Mouse (Mus musculus): ENCODE results near the gene Ndufc2. TPM values are rescaled to one million over a fixed set of nuclear protein-coding genes. Genes with fewer than 3 reads are reported as not detected.

Ndufc2 gene
- polyA plus RNA-seq, 1 experiment, result 46.2 TPM

DNA sequence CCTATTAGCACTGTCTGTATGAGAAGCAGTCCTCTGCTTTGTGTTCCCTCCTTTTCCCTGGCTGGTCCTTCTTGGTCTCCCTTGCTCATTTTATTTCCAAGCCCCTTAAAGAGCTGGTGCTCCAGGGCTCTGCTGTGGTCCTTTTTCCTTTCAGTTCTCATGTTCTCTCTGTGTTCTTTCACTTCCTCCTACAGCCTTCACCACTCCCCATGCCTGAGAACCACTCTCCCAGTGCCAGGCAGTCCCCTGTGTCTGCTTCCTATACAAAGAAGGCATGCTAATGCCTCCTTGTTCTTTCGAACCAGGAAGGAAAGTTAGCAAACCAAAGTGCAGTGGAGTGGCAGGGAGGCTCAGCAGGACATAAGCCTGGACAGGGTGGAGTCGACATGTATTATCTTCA is 23.9 kb upstream of the Ndufc2 start:
- H3K27me3 ChIP-seq (ENCODE audit: control insufficient read depth, insufficient read depth, low read length), result no peaks in the 10 kb centered on the region
- no peak overlapping the region for H3K4me3 ChIP-seq (ENCODE audit: control insufficient read depth, low read depth, low read length)
- peaks cover 1% of the 10 kb centered on the region for H3K4me1 ChIP-seq (ENCODE audit: control insufficient read depth, insufficient read depth, low read length)
- TF ChIP-seq POLR2A (IDR thresholded peaks at IDR 0.05; ENCODE audit: control insufficient read depth, low read depth, low read length) (no peak), CTCF (IDR thresholded peaks at IDR 0.05; ENCODE audit: control insufficient read depth, insufficient read depth, insufficient replicate concordance, low read depth, low read length) (no peak)
- H3K36me3 ChIP-seq (ENCODE audit: control insufficient read depth, insufficient read depth, low read length), result peaks cover 7% of the 10 kb centered on the region
- no peak overlapping the region for H3K27ac ChIP-seq (ENCODE audit: control insufficient read depth, insufficient read depth, low read depth, low read length)

DNA sequence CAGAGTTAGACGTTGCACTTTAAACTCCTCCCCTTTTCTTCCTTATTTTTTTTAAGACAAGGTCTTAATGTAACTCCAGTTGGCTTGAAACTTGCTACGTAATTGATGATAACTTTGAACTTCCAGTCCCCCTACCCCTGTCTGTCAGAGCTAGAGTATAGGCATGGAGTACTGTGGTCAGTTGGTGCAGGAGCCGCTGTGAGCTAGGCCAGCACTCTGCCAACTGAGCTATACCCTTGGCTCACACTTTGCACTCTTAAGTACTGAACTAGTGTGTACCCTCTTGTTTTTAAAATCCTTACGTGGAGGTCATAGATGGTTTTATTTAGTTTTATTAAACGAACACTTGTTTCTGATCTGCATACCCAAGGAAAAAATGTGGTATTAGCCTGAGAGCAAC is 20.5 kb upstream of the Ndufc2 start:
- Histone ChIP-seq H3K4me3 (ENCODE audit: control insufficient read depth, low read depth, low read length) (no peak overlapping the region), H3K36me3 (ENCODE audit: control insufficient read depth, insufficient read depth, low read length) (peaks cover 7% of the 10 kb centered on the region), H3K27ac (ENCODE audit: control insufficient read depth, insufficient read depth, low read depth, low read length) (no peak overlapping the region), H3K27me3 (ENCODE audit: control insufficient read depth, insufficient read depth, low read length) (no peaks in the 10 kb centered on the region), H3K4me1 (ENCODE audit: control insufficient read depth, insufficient read depth, low read length) (no peaks in the 10 kb centered on the region)
- TF ChIP-seq POLR2A (IDR thresholded peaks at IDR 0.05; ENCODE audit: control insufficient read depth, low read depth, low read length) (no peak), CTCF (IDR thresholded peaks at IDR 0.05; ENCODE audit: control insufficient read depth, insufficient read depth, insufficient replicate concordance, low read depth, low read length) (no peak)

DNA sequence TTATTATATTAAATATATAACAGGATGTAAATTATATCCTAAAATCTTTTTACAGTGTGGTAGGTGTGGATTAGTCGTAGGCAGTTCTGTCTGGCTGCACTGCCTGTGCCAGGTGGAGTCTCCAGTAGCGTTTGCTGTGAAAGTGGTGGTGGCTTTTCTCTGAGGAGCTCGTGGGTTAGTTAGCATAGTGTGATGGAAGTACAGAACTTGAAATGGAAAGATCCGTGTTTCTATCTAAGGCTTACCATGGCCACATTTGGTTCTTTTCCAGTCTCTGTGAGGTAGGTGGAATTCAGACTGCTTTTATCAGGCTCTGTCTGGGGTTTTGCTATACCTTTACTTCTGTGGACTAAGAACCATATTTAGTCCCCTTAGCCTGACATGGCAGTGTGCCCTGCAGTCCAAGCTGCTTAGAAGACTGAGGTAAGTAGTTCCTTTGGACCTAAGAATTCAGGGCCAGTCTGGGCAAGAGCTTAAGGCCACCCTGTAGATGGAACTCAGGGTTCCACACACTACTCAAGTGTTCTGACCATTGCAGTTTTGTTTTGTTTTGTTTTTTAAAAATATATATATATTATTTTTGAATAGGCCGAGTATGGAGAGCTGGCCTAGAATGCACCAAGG is 19.2 kb upstream of the Ndufc2 start:
- no peak for TF ChIP-seq POLR2A (IDR thresholded peaks at IDR 0.05; ENCODE audit: control insufficient read depth, low read depth, low read length)
- TF ChIP-seq CTCF (IDR thresholded peaks at IDR 0.05; ENCODE audit: control insufficient read depth, insufficient read depth, insufficient replicate concordance, low read depth, low read length), result no peak
- Histone ChIP-seq H3K4me3 (ENCODE audit: control insufficient read depth, low read depth, low read length) (no peak overlapping the region), H3K36me3 (ENCODE audit: control insufficient read depth, insufficient read depth, low read length) (peaks cover 4% of the 10 kb centered on the region), H3K4me1 (ENCODE audit: control insufficient read depth, insufficient read depth, low read length) (no peaks in the 10 kb centered on the region), H3K27ac (ENCODE audit: control insufficient read depth, insufficient read depth, low read depth, low read length) (no peak overlapping the region), H3K27me3 (ENCODE audit: control insufficient read depth, insufficient read depth, low read length) (no peaks in the 10 kb centered on the region)

DNA sequence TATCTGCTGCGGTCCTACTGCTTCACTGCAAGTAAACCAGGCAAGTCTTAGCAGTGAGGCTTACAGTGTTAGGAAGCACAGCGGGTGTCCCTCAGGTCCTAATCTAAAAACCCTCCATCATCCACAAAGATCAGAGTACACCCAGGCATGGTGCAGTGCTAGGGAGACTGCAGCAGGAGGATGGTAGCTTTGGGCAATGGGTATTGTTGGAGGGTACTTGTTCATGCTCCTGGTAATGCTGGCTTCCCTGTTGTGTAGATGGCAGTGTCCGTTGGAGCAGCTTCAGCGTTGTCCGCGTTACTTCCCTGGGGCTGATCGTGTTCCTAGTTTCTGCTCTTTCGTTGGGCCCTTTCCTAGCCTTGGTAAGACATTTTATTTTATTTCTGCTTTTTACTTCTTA is 17.1 kb upstream of the Ndufc2 start:
- no peak overlapping the region for H3K4me3 ChIP-seq (ENCODE audit: control insufficient read depth, low read depth, low read length)
- H3K27me3 ChIP-seq (ENCODE audit: control insufficient read depth, insufficient read depth, low read length), result no peaks in the 10 kb centered on the region
- H3K36me3 ChIP-seq (ENCODE audit: control insufficient read depth, insufficient read depth, low read length), result peaks cover 6% of the 10 kb centered on the region
- TF ChIP-seq POLR2A (IDR thresholded peaks at IDR 0.05; ENCODE audit: control insufficient read depth, low read depth, low read length), result no peak
- no peak for TF ChIP-seq CTCF (IDR thresholded peaks at IDR 0.05; ENCODE audit: control insufficient read depth, insufficient read depth, insufficient replicate concordance, low read depth, low read length)
- H3K27ac ChIP-seq (ENCODE audit: control insufficient read depth, insufficient read depth, low read depth, low read length), result no peak overlapping the region
- H3K4me1 ChIP-seq (ENCODE audit: control insufficient read depth, insufficient read depth, low read length), result 0 out of 2 replicates have a peak, but pooled peaks cover 2% of the 10 kb centered on the region

DNA sequence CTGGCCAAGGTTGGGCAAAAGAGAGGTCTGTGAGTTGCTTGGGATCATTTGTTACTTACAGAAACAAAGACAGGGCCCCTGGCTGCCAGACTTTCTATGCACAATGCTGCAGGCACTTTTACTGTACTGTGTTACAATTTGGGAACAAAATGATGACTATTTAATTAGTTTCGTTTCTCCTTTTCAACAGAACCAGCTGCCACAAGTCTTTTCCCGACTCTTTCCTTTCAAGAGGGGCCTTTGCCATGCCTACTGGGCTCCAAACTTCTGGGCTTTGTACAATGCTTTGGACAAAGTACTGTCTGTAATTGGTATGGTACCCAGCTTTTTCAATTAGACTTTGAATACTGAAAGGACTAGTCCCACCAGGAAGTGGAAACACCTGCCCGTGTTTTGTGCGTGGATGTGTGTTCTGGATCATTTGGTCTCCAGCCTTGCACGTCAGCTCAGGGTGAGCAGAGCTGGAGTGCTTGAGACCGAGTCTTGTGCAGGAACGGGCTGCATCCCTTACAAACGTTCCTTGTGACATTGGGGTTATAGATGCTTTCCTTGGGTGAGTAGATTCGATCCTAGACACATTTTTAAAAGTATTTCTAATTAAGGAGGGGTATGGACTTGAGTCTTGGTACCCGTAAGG is 16.2 kb upstream of the Ndufc2 start:
- peaks cover 6% of the 10 kb centered on the region for H3K36me3 ChIP-seq (ENCODE audit: control insufficient read depth, insufficient read depth, low read length)

DNA sequence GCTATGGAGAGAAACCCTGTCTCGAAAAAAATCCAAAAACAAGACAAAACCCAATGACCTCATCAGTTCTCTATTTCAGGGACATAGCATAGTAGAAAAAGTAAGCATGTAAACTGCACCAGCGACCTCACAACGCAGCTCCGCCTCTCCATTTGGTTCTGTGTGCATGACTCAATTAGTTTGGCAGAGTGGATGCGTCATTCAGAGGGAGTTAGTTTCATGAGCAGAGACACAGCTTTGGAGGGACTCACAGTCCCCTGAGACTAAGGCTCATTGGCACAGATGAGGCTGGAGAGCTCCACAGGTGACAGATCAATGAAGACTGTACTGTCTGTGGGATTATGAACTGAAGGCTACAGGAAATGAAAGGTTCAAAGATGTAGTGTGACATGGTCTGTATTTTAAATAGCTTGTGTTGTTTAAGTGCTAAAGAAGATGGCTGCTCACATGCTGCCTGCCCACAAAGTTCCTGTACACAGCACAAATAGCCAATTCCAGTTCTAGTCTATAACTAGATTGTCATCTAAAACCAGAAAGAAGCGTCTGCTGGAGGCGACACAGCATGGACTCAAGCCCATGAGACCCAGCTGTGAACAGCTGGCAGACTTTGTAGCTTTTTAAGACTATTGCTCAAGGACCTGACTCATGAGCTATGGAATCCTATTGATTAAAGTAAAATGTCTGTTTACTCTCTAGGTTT is 13.5 kb upstream of the Ndufc2 start:
- H3K27me3 ChIP-seq (ENCODE audit: control insufficient read depth, insufficient read depth, low read length), result no peaks in the 10 kb centered on the region
- TF ChIP-seq POLR2A (IDR thresholded peaks at IDR 0.05; ENCODE audit: control insufficient read depth, low read depth, low read length), result no peak
- no peak for TF ChIP-seq CTCF (IDR thresholded peaks at IDR 0.05; ENCODE audit: control insufficient read depth, insufficient read depth, insufficient replicate concordance, low read depth, low read length)
- H3K36me3 ChIP-seq (ENCODE audit: control insufficient read depth, insufficient read depth, low read length), result peaks cover 3% of the 10 kb centered on the region
- H3K4me3 ChIP-seq (ENCODE audit: control insufficient read depth, low read depth, low read length), result no peak overlapping the region
- H3K27ac ChIP-seq (ENCODE audit: control insufficient read depth, insufficient read depth, low read depth, low read length), result peak overlapping the region; percentile 73
- H3K4me1 ChIP-seq (ENCODE audit: control insufficient read depth, insufficient read depth, low read length), result 0 out of 2 replicates have a peak, but pooled peaks cover 2% of the 10 kb centered on the region

More for the DNA sequence above, 16.2 kb upstream of the Ndufc2 start:
- no peak for TF ChIP-seq CTCF (IDR thresholded peaks at IDR 0.05; ENCODE audit: control insufficient read depth, insufficient read depth, insufficient replicate concordance, low read depth, low read length)
- TF ChIP-seq POLR2A (IDR thresholded peaks at IDR 0.05; ENCODE audit: control insufficient read depth, low read depth, low read length), result no peak
- no peak overlapping the region for H3K27ac ChIP-seq (ENCODE audit: control insufficient read depth, insufficient read depth, low read depth, low read length)
- H3K27me3 ChIP-seq (ENCODE audit: control insufficient read depth, insufficient read depth, low read length), result no peaks in the 10 kb centered on the region
- H3K4me3 ChIP-seq (ENCODE audit: control insufficient read depth, low read depth, low read length), result no peak overlapping the region
- 0 out of 2 replicates have a peak, but pooled peaks cover 2% of the 10 kb centered on the region for H3K4me1 ChIP-seq (ENCODE audit: control insufficient read depth, insufficient read depth, low read length)

DNA sequence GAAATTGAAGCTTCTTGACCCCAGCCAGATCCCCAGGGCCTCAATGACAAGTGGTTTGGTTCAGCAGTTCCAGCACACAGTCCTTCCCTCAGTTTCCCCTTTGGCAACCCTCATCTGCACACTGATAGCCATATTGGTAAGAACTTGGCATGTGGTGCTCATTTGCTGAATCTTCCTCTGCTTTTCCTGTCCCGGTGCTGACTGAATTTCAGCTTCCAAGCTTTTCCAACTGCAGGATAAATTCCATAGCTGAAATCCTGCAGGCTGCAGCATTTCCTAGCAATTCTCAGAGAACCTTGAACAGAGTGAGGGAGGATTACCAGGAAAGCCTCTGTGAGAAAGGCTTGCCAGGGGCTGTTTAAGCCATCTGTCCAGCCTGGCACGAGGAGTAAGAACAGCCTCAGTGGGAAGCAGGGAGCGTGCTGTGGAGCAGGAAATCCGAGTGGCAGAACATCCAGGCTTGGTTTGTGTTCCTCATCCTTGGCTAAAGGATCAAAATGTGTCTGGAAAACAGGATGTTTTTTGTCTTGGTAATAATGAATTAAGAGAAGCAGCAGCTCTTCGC is 12.9 kb upstream of the Ndufc2 start:
- TF ChIP-seq POLR2A (IDR thresholded peaks at IDR 0.05; ENCODE audit: control insufficient read depth, low read depth, low read length), result no peak
- no peak for TF ChIP-seq CTCF (IDR thresholded peaks at IDR 0.05; ENCODE audit: control insufficient read depth, insufficient read depth, insufficient replicate concordance, low read depth, low read length)
- no peak overlapping the region for H3K4me3 ChIP-seq (ENCODE audit: control insufficient read depth, low read depth, low read length)
- H3K36me3 ChIP-seq (ENCODE audit: control insufficient read depth, insufficient read depth, low read length), result peaks cover 3% of the 10 kb centered on the region
- H3K27me3 ChIP-seq (ENCODE audit: control insufficient read depth, insufficient read depth, low read length), result no peaks in the 10 kb centered on the region
- H3K4me1 ChIP-seq (ENCODE audit: control insufficient read depth, insufficient read depth, low read length), result 0 out of 2 replicates have a peak, but pooled peaks cover 2% of the 10 kb centered on the region
- peak overlapping the region; percentile 73 for H3K27ac ChIP-seq (ENCODE audit: control insufficient read depth, insufficient read depth, low read depth, low read length)

Measured in testis, adult 2 months (tissue).